Mouse (Mus musculus) T-cell, adult 2 months (primary cell): ENCODE measurements around the gene Hp.
A peak's percentile ranks its signal among the peaks of the same experiment; 100 is the strongest.

Experiments
- DNase-seq: peaks from one replicate; pipeline ENCODE4 v3.0.0; 2022; ENCODE audit warnings: low spot score

Hp gene

DNA sequence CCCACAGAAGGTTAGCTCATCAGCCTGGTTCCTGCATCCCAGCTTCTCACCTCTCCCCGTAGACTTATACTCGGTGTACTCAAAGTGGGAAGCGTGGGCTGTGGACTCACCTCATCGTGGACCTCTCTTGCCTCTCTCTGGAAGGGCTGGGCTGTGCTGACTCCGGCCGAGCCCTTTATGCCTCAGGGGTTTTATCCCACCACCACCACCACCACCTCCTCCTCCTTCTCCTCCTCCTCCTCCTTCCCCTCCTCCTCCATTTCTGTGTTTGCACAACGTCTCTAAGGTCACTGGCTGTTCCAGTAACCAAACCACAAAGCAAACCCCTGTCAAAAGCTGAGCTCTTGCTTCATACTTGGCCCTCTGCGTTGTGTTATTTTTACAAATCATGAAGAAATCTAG is at the start of gene Hp:
Hp (minus strand) TSS at position 273 of the 402 bp plus-strand sequence.
- no peak for DNase-seq

DNA sequence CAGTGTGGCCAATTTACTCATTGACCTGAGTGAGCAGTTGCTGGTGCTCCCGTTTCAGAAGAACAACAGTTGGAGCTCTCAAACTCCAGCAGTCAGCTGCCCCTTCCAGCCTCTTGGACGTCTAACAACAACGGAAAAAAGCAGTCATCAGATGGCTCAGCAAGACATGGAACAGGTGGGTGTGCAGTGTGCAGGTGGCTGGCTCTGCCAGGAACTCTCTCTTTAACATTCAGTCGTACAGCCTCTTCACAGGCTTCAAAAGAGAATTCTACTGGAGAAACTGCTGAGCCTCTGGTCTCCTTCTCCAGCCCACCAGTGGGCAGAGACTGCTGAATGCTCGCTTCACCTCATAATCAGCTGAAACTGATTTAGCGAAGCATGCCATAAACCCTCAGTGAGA is 49.7 kb upstream of the Hp start:
- DNase-seq = no peak

DNA sequence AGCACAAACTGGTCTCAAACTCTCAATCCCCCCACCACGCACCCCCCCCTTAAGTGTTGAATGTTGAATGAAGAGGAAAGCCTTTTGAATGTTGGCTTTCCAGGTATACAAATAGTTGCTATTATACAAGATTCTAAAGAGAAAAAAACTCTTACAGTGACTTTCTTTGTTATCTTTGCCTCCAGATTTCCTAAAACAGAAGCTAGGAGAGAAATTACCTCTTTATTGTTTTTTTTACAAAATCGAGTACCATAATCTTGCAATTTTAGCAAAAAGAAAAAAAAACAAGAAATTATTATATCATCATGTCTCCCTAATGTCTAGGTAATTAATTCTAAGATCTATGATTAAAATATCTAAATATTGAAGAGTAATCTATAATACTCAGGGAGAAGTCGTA is 36.6 kb upstream of the Hp start:
- no peak for DNase-seq

DNA sequence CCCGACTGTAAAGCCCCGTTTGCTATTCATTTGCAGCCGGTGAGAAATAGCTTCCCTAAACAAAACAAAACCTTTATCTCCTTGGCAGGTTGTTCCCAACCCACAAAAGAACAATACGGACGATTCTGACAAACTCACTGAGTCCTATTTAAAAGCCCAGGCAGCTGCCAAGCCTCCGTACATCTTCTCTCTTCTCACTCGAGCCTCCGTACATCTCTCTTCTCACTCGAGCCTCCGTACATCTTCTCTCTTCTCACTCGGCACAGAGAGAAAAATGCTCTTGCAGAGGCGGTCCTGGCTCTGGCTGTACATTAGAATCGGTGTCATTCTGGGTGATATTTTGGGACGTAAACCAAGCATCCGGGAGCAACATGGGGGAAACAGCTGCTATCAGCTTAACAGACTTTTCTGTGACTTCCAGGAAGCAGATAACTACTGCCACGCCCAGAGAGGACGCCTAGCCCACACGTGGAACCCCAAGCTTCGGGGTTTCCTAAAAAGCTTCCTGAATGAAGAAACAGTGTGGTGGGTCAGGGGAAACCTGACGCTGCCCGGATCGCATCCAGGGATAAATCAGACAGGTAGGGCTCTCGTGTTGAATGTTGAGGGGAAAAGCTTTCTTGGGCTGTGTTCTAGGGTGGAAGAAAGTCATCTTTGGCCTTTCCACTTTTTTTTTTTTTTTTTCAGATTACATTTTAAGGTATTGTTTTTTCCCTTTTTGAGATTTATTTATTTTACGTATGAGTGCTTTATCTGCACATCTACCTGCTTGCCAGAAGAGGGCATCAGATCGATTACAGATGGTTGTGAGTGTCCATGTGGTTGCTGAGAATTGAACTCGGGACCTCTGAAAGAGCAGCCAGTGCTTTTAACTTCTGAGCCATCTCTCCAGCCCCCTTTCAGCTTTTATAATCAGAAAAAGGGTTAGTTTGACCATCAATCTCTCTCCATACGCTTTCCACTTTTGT is 35.6 kb upstream of the Hp start, which contains the start of gene Pkd1l3:
Pkd1l3 (plus strand) TSS at position 275 of the 968 bp plus-strand sequence.
- DNase-seq = peak; percentile 25

DNA sequence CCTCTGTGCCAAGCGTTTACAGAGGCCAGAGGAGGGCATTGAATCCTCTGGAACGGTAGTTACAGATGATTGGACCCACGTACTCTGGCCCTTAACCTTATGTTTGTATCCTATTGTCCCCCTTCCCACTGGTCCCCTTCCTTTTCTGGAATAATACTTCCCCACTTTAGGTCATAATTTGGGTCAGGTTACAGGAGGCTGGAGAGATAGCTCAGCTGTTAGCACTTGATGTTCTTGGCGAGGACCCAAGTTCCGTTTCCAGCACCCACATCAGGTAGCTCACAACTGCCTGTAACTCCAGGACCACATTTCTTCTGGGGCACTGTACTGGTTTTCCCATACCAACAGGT is 30.2 kb upstream of the Hp start:
- no peak for DNase-seq

DNA sequence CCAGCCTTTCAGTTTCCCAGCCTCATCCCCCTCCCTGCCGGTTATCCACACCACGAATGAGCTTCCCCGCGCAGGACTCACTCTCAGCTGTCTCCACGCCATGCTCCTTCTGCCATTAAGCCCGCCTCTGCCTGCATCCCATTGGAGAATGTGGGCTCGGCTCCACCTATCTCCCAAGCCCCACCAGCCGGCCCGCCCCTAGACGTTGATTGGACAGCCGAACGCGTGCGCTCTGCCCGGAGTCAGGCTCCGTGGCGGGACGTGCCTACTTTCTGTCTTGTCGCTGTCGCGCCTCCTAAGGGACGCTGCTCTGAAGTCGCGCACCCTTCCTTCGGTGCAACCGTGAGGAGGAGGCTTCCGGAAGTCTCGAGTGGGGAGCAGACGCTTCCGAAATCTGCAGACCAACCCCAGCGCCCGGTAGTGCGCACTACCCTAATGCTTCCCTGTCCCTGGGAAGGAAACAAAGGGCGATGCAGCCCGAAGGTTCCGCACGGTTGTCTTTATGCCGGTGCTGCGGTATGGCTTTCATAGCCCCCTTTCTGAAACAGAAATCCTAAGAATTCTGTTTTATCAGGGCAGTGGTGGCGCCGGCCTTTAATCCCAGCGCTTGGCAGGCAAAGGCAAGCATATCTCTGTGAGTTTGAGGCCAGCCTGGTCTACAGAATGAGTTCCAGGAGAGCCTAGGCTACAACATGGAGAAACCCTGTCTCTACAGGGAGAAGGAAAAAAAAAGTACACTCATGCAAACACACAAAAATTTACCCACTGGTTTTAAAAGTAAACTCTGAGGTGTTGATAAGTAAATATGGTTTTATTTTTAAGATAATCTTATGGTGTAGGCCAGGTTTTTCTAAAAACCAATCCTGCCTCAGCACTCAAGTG is 29.5 kb upstream of the Hp start, which contains the start of gene Dhodh:
Dhodh (minus strand) TSS at position 403 of the 882 bp plus-strand sequence.
- DNase-seq = peak; percentile 98

DNA sequence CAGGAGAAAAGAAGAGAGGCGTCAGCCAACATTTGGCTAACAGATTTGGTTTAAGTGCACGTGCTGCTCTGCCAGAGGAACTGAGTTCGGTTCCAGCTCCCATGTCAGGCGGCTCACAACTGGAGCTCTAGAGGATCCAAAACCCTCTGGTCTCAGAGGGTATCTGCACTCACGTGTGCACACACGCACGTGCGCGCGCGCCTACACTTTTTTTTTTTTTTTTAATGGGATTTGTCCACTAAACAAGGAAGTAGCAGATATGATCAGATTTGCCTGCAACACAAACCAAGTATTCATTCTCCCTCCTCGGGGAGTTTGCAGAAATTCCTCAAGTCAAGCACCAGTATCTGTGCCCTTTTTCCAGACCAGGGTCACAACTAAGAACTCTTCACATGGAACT is 28.7 kb upstream of the Hp start:
- DNase-seq = no peak

DNA sequence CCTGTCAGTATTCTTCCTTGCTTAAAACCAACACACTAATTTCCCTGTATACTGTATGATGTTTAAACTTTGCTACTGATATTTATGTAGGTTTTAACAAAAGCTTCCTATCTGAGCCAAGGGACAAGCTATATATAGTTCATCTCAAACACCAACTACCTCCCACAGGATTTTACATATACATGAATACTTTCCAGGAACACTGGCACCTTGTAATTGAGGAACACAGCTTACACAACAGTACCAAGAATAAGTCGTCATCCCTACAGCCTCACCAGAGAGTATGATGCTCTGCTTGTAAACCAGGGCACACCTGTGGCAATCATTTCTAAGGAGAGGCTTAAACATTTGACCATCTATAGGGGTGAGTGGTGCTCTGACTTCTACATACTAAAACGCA is 27.8 kb upstream of the Hp start:
- no peak for DNase-seq

DNA sequence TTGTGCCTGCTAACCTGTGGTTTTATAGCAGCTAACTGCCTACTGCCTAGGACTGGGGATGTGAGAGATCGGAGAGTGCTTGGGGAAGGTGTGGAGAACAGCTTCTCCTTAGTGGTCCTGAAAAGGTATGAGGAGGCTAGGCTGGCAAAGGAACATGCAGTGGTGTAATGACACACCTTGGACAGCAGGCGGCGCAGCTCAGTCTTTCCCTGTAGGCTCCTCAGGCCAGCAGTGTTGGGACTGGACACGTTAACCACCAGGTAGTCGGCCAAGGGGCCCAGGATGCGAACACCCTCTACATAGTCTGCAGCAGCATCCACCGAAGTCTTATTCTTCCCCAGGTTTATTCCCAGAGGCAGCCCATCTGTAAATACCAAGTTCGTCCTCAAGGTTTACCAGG is 16.9 kb upstream of the Hp start:
- peak; percentile 37 for DNase-seq

DNA sequence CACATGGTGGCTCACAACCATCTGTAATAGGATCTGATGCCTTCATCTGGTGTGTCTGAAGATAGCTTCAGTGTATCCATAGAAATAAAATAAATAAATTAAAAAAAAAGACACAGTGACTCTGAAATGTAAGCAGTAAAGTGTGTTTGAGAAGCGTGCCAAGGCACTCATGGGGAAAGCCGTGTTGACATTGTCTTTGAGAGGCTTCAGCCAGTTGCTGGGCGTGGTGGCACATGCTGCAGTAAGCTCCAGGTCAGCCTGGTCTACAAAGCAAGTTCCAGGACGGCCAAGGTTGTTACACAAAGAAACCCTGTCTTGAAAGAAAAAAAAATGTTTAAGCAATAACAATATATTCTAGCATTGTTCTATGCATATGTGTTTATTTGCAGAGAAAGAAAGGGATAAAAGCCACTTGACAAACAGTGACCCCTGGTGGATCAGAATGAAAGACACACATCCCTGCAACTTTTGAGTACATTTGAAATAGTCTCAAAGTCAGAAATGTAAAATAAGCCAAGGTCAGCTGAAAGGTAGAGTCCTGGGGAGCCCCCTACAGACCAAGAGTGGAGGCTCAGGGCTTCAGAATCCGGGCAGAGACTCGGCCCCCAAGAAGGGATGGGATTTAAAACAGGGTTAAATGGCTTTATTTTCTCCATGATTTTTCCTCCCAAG is 14.3 kb upstream of the Hp start:
- DNase-seq = no peak

DNA sequence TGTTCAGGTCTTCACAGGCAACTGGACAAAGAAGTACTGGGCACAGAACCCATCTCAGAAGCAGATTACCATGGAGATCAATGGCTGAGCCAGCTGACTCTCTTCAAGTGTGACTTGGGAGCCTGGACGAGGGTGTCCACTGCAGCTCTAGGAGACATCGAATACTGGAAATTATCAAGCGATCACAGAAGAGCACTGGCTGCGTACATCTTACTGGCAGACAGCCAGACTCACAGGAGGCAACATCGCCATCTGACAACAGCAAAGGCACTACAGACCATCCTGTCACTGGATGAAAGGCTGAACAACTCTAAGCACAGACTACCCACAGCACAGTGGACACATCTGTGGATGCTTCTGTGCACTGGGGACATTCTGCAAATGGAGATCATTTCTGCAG is 13.2 kb upstream of the Hp start:
- no peak for DNase-seq

DNA sequence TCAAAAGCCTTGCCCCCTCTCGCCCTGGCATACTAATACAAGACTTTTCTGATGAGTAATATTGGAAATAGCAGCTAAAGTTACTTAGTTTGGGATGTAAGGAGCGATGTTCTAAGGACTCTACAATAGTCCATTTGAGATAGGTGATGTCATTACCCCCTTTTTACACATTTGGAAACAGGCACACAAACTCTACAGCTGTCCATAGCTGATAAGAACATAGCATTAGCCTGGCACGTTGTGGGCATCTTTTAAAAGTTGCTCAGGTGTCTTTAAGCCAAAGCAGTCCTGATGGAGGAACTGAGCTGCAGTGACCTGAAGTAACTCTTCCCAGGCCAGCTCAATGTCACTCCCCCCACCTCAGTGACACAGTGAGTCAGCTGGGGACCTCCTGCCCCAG is 12.4 kb upstream of the Hp start:
- DNase-seq = no peak

DNA sequence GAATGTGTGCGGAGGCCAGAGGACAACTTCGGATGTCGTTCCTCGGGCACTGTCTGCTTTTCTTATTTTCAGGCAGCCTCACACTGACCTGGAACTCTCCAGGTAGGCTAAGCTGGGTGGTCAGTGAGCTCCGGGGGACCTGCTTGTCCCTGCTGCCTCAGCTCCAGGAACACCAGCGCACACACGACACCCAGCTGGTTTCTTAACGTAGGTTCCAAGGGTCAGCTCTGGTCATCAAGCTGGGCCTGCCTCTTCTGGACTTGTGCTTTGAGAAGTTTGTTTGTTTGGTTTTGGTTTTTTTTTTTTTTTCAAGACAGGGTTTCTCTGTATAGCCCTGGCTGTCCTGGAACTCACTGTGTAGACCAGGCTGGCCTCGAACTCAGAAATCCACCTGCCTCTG is 11.9 kb upstream of the Hp start:
- DNase-seq = no peak

DNA sequence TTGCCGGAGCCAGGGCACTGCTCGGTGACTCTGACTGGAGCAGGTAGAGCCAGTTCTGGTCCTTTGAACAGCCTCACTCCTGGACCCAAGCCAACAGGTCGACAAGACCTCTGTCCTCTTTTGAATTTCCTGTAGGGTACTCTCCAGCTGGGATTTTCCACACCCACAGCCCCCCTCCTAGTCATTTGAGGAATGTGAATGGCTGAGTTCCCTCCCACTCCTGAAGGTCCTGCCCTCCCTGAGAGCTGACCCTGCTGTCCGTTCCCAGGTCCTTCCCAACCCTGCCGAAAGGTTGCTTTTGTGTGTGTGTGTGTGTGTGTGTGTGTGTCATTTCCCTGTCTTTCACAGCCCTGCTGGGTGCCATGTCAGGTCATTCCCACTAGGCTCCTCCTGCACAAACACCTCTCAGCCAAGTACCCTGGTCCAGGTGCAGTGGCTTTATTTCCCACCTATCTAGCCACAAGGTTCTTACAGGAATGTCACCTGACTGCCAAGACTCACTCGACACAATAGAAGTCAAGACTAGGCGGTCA is 8.1 kb upstream of the Hp start:
- DNase-seq = no peak

DNA sequence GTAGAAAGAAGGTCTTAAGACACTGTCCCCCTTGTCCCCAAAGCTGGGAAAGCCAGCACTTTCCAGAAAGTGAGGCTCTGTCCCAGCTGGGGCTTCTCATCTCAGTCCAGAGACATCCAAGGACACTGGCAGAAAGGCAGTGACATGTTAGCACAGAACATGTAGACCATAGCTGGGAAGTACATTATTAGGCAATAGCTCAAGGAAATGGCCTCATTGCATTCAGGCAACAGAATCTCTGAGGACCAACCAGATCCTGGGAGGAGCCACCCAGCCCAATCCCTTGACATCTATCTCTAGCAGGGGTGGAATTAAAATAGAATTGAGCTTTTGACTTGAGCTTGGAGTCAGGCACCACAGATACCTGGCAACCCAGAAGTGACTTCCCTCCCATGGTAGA is 6.7 kb upstream of the Hp start:
- DNase-seq = no peak

DNA sequence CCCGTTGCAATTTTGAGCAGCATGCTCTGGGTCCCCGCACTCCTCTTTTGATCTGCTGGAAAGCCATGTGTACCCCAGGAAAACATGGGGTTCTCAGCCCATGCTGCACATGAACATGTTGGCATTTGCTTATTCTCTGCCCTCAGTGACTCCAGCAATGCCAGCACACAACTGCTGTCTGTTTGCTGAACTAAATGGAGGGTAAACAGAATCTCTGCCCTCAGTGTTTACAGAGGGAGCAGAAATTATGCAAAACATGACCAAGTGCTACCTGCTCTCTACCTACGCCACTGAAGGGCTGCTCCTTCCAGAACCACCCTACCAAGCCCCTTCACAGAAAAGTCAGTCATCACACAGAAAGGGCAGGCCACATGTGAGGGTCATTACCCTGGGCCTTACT is 5.9 kb upstream of the Hp start:
- DNase-seq = no peak

DNA sequence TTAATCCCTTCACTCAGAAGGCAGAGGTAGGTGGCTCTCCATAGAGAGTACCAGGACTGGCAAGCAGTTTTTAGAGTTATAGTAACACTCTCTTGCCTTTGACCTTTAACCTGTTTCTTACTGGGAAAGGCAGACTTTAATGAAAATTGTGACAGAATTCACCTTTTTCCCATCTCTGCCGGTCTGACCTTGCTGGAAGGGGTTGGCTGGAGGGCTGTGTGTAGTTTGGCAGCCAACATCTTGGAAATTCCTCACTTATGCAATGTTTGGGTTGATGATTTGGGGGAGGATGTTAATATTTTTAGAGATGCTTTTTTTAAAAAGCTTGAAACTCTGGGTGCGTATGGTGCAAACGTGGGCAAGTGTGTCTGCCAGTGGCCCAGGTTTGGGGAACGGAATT is 5.3 kb upstream of the Hp start:
- DNase-seq = no peak

DNA sequence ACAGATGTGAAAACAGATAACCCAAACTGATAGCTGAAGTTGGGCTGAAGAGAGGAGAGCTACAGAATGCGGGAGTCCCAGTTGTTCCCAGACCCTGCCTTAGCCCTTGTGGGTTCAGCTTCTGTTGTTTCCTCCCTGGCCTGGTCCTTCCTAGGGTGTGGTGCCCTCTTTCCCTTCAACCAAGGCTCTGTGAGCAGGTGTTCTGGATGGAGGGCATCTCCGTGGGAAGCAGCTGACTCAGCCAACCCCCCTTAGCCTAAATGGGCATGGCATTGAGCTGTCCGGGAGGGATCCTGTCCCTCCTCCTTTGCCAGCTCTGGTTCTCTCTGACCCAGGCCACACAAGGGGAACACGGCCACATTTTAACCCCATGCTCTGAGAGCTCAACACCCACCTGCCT is 2.7 kb downstream of the Hp start:
- DNase-seq = no peak

DNA sequence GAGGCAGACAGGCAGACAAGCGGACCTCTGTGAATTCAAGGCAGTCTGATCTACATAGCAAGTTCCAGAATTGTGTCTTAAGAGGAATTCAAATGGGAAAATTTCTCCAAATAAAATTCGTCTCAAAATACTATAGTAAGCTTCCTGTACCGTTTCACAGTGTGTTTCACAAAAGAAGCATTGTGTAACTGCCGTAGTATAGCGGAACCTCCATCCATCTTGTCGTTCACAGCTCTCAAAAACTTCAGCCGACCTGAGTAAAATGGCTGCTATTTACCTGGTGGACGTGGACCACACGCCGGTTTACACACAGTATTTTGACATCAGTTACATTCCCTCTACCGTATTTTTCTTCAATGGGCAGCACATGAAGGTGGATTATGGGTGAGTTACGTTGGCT is 7.8 kb downstream of the Hp start:
- DNase-seq = no peak

DNA sequence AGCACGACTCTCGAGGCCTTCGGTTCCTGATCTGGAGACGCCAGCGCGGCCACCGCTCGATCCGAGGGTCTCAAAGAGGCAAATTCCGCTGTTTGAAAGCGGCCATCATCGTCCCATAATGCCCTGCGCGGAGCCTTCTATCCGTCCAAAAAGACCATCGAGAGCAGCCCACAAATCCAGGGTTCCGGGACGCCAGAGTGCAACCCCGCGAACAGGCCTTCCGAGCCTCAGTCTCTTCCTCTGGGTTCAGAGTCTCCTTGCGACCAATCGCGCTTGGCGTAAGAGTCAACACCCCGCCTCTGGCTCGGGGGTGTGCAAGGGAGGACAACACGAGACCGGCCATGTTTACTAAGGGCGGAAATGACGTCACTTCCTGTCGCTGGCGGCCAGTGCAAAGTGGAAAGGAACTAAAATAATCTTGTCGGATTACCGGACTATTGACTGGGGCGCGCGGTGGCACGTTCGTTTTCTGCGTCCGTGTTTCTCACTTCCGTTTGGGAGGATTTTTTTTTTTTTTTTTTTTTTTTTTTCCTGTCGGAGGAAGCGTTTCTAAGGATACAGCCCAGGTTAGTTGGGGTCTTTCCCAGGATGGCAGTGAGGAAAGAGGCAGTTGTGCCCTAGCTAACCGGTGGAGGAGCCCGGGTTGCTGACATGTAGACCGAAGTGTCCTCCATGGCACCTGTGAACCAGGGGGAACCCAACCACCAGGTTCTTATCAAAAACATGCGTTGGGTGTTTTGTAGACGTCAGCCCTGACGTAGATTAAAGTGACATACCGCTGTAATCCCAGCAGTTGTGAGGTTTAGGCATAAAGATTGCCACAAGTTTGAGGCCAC is 13.3 kb downstream of the Hp start, which contains the start of the genes Dhx38 and Txnl4b:
Dhx38 (minus strand) TSS at position 364 of the 836 bp plus-strand sequence.
Txnl4b (plus strand) TSS at position 395 of the 836 bp plus-strand sequence.
- DNase-seq = peak; percentile 99

DNA sequence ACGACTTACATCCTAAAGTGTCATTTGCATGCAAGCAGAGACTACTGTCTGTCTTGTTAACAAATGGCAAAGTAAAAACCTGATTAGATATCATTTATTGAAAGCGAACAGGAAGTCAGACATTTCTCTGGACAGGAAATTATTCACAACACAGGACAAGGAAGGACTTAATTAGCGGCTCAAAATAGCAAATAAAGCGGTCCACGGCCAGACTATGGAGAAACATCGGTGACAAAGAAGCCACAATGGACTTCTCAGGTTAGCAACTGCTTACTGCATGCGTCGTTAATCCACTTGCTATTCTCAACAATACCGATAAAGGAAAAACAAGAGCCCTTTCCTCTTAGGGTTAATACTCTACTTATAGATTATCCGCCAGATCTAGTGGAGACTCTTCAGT is 14.2 kb downstream of the Hp start:
- DNase-seq = no peak
